Mouse (Mus musculus): ENCODE data around the gene Phlda1. TPM values are rescaled to one million over a fixed set of nuclear protein-coding genes. Genes with fewer than 3 reads are reported as not detected.

Gene Phlda1
- polyA plus RNA-seq (2012; rRNA removed), result 18.1 and 21.7 TPM in 2 replicates

GRCm38 (mm10) chr10:111506101-111506925 lies at the start of gene Phlda1:
TSS of gene Phlda1 (plus strand) at chr10:111506286.

DNA sequence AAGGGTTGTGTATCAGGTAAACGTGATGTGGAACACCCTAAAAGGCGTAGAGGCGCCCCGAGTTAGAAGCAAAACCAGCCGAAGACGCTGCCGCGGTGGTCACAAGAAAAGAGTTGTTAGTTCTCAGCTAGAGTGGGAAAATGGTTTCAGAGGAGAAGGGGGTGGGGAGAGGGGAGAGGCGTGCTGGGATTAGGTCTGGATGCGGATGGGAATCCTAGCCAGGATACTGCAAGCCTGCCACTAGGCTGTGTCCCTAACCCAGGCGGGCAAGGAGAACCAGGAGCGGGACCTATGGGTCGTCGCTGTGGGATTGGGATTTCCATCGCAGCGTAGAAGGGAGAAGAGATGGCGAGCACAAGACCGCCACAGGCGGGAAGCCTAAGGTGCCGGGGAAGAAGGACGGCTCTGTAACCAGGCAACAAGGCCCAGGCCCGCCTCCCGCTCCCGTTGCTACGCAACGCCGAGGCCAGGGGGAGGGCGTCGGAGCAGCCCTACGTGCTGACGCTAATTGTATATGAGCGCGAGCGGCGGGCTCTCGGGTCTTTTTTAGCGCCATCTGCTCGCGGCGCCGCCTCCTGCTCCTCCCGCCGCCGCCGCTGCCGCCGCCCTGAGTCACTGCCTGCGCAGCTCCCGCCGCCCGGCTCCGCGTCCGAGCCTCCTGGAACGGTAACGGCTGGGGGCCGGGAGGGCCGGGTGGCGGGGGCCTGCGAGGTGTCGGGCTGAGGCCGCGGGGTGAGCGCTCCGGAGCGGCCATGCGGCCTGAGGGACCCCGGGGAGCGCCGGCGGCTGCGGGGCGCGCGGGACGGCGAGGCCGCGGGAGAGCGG lies 33.2 kb upstream of the Phlda1 start, which contains the start of gene Nap1l1:
Nap1l1 (plus strand) TSS at position 538 of the 825 bp plus-strand sequence.

Other genes with a start within 250 kb of the Phlda1 start
- 4.1 and 7.0 TPM in 2 replicates for gene Bbs10, start 207.6 kb upstream of the Phlda1 start, polyA plus RNA-seq (2012; rRNA removed)
- 561 and 1,050 TPM in 2 replicates for gene Nap1l1, start 33.1 kb upstream of the Phlda1 start, polyA plus RNA-seq (2012; rRNA removed)

Measured in central nervous system, embryonic 11.5 days (tissue).